Mouse (Mus musculus) adipocyte (in vitro differentiated cells): ENCODE measurements at regions not wholly inside any gene's neighbourhood (a gene's known extent, or its start where the extent isn't known, plus 50 kb on each side); places are given as distances from the start of the nearest gene placed in this dataset.

Experiments
- DNase-seq: peaks from one replicate; pipeline ENCODE4 v3.0.0-alpha.2; 2016; ENCODE audit warnings: low spot score

DNA sequence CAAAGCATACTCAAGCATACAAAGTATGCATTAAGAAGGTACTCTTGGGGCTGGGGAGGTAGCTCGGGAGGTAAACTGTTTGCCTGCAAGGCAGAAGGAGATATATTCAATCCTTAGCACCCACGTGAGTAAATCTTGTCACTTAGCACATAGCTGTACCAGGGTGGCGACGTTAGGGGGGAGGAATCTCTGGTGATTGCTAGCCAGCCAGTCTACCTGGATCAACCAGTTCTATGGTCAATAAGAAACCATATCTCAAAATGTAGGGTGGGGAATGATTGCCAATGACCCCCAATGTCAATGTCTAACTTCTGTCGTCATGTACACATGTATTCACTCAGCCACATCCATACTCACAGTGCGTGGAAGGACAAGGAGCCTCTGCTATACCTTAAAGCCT lies 214.5 kb downstream of the CK137956 start:
- DNase-seq: no peak

DNA sequence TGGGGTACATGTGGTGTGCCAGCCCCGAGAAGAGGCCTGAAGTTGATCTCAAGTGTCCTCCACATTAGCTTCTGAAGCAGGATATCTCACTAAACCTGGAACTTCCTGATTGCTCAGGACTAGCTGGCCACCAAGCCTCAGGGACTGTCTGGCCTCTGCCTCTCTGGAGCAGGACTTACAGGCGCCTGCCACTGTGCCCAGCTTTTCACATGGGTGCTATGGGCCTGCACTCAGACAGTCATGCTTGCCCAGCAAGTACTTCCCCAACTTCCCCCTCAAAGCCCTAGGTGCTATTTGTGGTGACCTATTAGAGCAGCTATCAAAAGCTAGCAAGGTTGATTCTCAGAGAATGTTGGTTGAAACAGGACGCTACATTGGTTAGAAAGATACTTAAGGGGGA lies 220.0 kb downstream of the CK137956 start:
- DNase-seq: no peak

DNA sequence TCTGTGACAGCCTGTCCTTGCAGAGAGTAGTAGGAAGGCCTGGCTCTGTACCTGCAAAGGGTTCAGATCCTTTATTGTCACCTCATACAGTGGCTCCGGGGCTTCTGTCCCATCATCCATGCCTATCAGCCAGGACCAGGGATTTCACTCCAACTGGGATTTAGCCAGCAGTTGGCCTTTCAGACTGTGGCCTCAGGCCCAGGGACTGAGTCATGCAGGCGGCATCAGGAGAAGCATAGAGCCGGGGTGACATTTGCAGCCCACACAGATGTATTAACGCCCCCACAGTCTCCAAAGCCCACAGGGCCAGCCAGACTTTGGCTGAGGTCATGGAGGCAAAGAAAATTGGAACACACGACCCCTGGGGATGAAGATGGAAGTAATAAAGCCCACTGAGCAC lies 222.9 kb downstream of the CK137956 start:
- DNase-seq: no peak

DNA sequence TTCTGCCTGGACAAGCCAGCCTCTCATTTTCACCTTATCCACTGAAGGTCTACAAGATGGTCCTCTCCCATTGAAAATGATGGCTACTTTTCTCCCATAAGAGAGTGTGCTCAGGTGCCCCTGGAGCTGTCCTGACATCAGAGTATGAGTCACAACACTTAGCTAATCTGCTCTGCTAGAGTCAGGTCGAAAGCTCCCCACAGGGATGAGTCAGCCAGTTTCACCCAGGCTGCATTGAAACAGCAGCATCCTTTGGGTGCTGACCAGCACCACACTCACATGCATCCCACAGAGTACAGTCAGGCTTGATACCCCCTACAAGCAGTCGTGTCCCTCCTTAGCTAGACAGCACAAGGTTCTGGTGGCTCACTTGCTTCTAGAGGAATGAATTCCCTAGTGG lies 234.0 kb downstream of the CK137956 start:
- DNase-seq: no peak

DNA sequence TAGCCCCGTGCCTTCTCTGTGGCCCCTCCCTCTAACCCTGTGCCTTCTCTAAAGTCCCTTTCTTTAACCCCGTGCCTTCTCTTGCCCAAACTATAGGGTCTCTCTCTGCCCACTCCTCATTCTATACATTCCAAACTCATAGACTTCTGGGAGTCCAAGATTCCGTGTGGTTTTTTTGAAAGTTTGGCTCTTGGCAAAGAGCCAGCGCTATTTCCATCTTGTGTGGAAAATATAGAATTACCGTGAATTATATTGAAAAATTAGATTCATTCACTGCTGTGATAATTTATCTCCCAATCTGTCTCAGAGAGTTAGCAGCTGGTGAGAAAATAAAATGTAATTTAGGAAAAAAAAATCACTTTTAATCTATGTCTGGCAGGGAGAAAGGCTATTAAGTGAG lies 234.6 kb downstream of the CK137956 start:
- no peak for DNase-seq

DNA sequence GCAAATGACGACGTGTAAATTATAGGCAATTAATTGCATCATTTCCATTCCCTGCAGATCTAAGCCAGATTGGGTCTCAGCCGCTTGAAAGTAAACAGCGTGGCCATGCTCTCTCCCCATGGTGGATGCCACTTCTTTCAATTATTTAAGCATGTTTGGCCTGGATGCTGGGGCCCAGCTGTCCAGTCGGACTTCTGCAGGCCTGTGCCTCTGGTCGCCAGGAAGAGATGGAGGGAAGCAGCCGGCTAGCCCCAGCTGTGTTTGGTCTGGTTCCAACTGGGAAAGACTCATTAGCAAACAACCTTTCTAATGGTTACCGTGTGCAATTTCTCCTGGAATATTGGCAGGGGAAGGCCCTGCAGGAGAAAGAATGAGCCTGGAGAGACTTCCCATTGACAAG lies 236.1 kb downstream of the CK137956 start:
- DNase-seq: no peak

DNA sequence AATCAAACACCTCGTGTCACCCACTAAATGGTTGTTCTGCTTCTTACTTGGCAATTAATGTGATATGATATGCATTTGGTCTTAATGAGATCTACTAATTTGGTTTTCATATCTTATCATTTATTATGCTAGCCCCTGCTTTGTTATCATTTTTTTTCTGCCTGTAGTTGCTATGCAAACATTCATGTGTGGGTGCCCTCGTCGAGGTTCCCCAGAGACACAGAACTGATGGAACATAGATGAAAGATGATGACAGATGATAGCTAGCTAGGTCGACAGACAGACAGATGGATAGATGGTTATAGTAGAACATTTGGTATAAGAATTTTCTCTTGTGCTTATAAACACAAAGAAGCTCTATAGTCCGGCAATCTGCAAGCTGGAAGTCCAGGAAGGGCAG lies 252.1 kb downstream of the CK137956 start:
- DNase-seq: no peak

DNA sequence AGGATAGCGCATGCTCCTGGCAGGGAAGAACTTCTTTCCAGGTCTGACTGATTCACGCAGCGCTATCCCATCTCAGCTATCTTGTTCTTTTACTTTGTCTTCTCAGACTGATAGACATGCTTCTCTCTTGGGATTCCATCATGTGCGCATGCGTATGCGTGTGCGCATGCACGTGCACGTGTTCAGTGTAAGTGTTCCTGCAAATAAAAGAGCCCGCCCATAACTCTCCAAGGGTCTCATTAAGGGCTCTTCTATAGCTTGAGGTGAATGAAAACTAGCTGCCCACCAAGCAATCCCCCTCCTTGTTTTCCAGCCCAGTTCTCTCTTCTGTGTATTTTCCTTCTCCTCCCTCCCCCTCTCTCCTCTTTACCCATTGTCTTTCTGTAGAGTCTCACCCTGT lies 258.5 kb downstream of the CK137956 start:
- no peak for DNase-seq

DNA sequence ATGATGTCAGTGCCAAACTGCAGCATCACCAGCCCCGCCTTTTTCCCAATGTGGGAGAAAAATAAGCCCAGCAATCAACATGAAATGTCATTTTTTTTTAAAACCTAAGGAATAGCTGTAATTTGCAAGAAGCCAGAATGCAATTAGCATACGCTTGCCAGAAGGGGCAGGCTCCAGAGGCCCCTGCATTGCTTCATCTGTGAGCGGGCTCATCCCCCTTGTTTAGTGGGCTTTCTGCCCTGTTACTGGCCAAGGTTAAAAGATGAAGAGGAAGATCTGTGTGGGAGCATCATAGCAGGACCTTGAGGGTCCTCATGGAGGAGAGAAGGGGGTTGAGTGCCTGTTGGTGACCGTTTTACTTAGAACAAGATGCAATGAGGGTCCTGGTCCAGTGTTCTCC lies 259.9 kb downstream of the CK137956 start:
- no peak for DNase-seq

DNA sequence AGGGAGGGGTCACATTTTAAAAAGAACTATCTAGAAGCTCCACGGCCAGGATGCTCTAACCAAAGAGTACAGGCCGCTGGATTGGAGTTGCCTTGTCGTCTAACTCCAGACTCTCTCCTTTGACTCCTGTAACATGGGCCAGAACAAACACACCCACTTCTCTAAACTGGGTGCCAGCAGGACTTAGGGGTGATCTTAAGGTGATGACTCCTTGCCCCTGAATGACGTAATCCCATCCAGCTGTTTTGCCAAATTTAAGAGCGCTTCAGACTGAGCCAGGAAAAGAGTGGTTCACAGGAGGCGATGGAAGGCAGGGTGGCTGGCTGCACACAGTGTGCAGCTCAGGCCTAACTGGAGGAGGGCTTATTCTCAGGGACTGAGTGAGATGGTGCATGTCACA lies 261.0 kb downstream of the CK137956 start:
- no peak for DNase-seq

DNA sequence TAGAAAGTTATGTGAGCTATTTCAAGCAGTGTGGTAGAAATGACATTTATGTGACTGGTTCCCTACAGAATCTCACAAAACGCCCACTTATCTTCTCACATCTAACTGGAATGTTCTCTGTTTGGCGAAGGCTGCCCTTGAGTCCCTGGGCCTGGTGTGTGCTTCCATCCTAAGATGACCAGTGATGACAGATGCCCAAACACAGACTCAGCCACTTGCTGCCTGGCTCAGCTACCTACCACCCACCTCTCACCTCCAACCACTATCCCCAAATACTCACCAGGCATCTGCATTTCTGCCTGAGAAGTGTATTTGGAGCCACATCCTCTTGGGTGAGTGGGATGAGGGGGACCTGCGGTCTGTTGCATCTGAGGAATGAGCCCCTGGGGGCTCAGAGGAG lies 262.6 kb downstream of the CK137956 start:
- DNase-seq: no peak

DNA sequence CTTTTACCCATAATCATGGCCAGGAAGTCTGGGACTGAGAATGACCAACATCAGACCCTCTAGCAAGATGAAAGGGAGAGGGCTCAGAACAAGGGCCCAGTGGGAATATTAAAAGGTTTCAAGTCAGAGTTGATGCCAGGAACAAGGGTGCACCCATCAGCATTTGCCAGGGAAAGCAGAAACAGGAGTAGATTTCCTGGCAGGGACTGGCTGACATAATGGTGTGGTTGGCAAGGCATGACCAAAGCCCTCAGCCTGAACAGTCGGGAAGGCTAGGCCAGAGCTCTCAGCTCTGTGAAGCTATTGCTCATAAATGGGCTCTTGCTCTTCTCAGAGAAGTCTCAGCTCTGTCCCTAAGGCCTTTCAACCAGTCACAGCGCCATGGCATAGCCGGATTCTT lies 263.6 kb downstream of the CK137956 start:
- DNase-seq: no peak

DNA sequence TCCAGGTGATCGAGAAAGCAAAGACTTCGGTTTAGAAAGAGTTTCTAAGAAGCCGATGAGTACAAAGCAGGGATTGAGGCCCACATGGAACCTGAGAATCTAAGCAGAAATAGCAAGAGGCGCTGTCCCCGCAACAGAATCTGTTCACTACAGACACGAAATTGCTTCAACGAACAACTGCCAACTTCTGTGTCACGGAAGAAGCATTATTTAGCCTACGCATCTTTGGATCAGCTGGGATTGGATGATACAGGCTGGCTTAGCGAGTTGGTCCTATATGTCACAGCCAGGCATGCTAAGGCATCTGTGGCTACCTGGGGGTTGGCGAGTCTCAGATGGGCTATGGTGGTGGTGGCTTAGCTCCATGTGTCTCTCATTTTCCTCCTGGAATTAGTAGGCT lies 269.1 kb downstream of the CK137956 start:
- no peak for DNase-seq

DNA sequence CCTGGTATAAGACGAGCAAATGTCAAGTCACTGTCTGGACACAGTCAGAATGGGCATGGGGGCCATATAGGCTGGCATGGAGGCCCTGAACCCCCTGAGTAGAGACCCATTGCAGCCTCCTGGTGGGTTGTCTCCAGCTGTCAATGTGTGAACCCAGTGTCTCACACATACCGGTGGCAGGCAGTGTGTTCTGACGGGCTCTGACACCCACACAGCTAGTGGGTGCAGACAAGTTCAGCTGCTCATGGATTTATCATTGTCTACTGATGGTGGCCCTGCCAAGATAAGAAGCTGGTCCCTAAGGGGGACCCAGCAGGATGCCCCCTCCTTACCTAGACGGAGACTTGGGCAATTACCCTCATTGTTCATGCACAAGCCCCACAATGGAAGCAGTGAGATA lies 280.8 kb downstream of the CK137956 start:
- DNase-seq: no peak

DNA sequence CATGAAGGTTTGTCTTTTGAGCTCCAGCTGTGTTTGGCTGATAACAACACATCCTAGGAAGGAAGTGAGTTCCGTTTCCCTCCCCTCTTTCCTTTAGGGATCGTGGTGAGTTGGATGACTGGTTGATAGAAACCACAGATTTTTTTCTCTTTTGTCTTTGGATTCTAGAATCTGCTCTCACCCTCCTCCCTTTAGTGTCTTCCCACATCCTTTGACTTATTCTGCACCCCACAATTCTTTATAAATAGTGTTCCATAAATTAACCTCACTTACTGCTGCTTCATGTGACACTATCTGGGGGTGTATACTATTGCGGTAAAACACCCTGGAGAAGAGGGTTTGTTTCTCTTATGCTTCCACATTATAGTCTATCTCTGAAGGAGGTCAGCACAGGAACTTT lies 285.7 kb downstream of the CK137956 start:
- no peak for DNase-seq

DNA sequence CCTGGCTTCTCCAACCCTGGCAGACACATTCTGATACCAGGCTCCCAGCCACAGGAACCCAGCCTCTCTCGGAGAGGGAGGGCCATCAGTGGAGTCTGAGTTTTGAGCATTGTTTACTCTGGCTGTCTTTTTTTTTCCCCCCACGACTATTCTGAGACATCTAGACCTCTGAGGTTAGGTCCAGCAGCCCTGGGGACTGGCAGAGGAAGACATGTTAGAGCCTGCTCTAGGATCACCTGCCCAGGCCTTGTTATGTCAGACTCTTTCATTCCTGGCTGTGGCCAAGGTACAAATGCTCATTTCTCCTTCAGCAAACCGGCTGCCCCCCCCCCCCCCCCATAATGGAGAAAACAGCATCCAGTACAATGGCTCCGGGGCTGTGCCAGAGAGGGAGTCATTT lies 291.4 kb downstream of the CK137956 start:
- no peak for DNase-seq

DNA sequence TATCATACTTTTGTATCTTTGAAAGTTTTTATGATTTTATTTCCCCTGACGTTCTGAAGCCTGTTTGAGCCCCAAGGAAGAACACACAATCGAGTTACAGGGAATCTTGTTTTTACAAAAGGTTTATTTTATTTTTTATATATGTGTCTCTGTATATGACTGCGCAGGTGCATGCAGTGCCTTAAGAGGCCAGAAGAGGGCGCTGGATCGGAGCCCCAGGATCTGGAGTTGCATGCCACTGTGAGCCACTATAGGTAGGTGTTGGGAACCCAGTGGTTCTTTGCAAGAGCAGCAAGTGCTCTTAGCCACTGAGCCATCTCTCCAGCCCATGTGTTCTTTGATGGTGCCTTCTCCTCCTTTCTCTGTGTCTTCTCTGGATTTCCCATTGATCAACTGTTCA lies 292.3 kb downstream of the CK137956 start:
- no peak for DNase-seq

DNA sequence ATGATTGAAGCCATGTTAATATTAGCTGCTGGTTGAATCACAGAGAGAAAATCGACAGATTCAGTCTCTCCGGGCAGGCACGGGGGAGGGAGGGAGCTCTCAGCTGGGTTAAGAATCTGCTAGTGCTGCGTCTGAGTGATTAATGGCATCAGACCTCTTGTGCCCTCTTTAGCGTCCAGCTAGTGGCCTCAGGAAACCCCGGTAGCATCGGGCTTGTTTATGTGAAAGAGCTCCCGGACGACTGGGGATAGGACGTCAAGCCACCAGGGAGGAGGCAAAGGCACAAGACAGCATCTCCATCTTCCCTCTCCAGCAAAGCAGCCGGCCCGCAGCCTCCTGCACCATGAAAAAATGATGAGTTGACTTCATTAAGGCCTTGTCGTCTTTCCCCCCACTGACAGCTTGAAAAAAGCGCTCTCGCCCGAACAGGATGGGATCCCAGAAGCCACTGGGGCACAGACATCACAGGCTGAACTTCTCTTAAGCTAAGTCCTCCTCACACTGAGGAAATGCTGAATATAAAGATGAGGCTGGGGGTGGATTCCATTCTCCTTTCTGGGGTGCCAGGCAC lies 294.9 kb downstream of the CK137956 start:
- DNase-seq: no peak

DNA sequence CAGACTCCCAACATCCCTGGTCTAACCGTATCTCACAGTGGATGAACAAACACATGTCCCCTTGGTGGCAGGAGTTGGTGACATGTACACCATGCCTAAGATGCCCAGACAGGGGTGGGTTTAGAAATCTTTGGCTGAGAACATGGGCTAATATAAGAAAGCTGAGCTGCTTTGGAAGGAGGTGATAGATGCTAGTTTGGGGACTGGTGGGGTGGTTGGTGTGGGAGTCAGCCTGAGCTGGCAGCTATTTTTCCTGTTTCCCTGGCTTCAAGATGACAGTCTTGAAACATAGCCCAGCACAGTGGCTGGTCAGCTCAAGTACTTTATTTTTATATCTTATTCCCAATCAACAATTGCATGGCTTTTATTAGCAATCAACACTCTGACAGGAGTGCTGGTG lies 302.0 kb upstream of the Gjb5 start:
- DNase-seq: no peak

DNA sequence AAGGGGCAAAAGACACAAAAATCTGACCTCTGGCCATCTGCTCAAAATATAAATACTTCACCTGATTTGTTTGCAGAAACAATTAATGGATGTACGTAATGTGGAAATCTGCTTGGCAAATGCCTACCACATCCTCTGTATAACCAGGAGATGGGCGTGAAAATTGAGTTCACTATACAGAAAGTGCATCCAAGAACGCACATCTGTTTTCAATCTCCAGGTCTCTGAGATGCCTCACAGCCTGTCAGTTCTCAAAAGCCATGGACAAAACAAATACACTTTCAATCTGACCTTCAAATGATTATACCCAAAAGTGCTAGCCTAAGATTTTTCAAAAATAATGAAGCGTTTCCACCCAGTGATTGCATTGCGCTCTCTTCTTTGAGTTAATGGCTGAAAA lies 293.6 kb upstream of the Gjb5 start:
- DNase-seq: no peak

DNA sequence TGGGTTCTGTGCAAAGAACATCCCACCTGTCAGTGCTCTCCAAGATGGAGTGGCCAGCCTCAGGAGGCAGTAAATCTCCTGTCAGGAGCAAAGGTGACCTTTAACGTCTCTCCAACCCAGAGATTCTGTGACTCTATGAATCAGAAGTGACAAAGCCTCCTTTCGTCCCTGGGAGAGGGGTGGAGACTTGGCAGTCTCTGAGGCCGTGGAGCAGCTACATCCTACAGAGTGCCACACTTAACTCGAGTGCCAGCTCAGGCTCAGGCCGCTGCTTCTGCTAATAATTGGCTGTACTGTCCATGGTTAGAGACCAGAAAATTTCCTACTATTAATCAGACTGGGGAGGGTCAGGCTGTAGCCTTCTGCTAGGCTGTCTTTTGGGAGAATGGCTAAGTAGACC lies 290.0 kb upstream of the Gjb5 start:
- no peak for DNase-seq

DNA sequence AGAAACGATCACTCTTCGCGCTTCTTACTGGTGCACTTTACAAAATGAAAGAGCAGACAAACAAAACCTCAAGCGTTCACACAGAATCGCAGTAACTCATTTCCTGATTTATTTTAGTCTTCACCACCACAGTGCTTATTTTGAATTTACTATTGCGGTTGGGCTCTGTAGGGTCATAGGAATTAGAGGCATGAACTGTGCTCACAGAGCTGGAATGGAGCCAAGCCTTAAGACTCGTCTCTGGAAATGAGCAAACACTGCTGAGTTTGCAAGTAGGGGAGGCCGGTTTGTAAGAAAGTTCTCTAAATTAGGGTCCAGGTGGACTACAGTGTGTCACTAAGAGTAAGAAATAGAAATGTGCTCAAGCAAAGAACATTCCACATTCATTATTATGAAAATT lies 289.2 kb upstream of the Gjb5 start:
- DNase-seq: no peak

DNA sequence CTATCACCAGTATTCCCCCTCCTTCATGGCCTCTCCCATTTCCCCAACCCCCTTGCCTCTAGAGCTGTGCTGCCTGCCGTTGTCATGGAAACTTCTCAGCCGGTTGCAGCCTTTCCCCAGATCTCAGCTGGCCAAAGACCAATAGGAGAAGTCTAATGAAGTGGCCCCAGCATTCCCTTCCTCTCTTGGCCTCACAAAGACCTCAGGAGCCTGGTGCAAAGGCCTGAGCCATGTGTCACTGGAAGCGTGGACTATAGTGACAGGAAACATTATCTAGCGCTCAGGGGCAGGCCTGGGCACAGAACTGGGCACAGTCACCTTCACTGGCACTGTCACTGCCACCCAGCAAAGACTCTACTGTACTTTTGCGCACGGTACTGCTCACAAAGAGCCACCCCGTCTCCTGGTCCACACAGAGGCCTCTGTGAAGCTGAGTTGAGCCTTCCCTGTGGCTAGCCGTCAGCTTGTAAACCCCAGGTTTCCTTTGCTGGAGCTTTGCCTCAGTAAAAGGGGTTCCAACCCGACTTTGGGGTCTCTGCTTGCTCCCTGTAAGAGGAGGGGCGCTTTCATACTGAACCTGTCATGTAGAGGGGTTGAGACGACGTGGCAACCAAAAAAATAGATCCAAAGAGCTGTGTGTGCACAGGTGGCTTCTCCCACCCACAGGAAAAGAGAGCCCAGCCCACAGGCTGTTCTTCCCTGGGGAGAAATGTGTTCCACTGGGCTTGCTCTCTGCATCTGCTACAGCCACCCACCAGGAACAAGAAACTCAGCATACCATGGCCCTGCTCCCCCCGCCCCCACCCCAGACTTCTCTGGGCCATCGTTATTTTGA lies 282.5 kb upstream of the Gjb5 start:
- no peak for DNase-seq

DNA sequence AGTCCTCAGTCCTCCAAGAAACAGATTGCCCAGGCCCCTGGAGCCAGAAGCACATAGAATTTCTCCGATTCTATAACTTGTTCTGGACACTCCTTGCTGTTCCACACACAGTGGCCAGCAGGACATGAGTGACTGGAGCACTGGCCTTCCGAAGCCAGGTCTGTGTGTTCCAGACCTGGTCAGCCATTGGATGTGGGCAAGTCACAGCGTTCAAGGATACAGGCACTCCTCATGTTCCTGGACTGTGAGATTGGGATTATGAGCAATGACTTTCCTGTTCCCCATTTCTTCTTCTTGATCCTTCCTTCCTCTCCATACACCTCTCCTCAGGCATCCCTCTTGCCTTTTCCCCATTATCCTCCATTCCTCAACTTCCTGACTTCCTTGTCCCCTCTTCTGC lies 281.8 kb upstream of the Gjb5 start:
- DNase-seq: no peak
